Mouse (Mus musculus) adipocyte (in vitro differentiated cells): ENCODE results near the gene Cd27.
A peak's percentile ranks its signal among the peaks of the same experiment; 100 is the strongest.
"Not testable (repeated sequence)": the region's sequence is repeated elsewhere in the genome, so short reads cannot be mapped to it uniquely, and the experiment has no call there.

Experiments
- DNase-seq: peaks from one replicate; pipeline ENCODE4 v3.0.0-alpha.2; 2016; ENCODE audit warnings: low spot score

Cd27 gene

GRCm38 (mm10) chr6:125236782-125237181 is at the start of gene Cd27:
TSS of gene Cd27 (minus strand) at chr6:125237010.
- no peak for DNase-seq

GRCm38 (mm10) chr6:125285890-125286289 is 49.1 kb upstream of the Cd27 start, which contains the start of gene Tuba3a:
TSS of gene Tuba3a (minus strand) at chr6:125286042.
- DNase-seq: no peak

- no peak for DNase-seq
These were observed 47.9 kb upstream of the Cd27 start for GRCm38 (mm10) chr6:125284751-125285150.

GRCm38 (mm10) chr6:125284250-125284649 is 47.4 kb upstream of the Cd27 start:
- no peak for DNase-seq

GRCm38 (mm10) chr6:125282721-125283120 is 45.9 kb upstream of the Cd27 start:
- DNase-seq: not testable (repeated sequence)

GRCm38 (mm10) chr6:125279729-125280128 is 42.9 kb upstream of the Cd27 start:
- DNase-seq: no peak

- peak; percentile 76 for DNase-seq
These were observed 38.2 kb upstream of the Cd27 start for GRCm38 (mm10) chr6:125274841-125275563.

GRCm38 (mm10) chr6:125272228-125272785 is 35.5 kb upstream of the Cd27 start:
- DNase-seq: peak; percentile 24

GRCm38 (mm10) chr6:125271455-125272227 is 34.8 kb upstream of the Cd27 start:
- peak; percentile 100 for DNase-seq

- DNase-seq: no peak
These were observed 32.0 kb upstream of the Cd27 start for GRCm38 (mm10) chr6:125268799-125269198.

- no peak for DNase-seq
These were observed 30.7 kb upstream of the Cd27 start for GRCm38 (mm10) chr6:125267469-125267868.

- DNase-seq: not testable (repeated sequence)
These were observed 29.8 kb upstream of the Cd27 start for GRCm38 (mm10) chr6:125266600-125266999.

GRCm38 (mm10) chr6:125266091-125266490 is 29.3 kb upstream of the Cd27 start:
- no peak for DNase-seq

- no peak for DNase-seq
These were observed 28.4 kb upstream of the Cd27 start for GRCm38 (mm10) chr6:125265239-125265638.

- DNase-seq: no peak
These were observed 27.4 kb upstream of the Cd27 start for GRCm38 (mm10) chr6:125264219-125264618.

GRCm38 (mm10) chr6:125260006-125260555 is 23.3 kb upstream of the Cd27 start:
- no peak for DNase-seq

GRCm38 (mm10) chr6:125256222-125256966 is 19.6 kb upstream of the Cd27 start:
- DNase-seq: no peak

GRCm38 (mm10) chr6:125255516-125256044 is 18.8 kb upstream of the Cd27 start:
- DNase-seq: no peak

- no peak for DNase-seq
These were observed 17.3 kb upstream of the Cd27 start for GRCm38 (mm10) chr6:125253863-125254715.

- DNase-seq: no peak
These were observed 15.9 kb upstream of the Cd27 start for GRCm38 (mm10) chr6:125252711-125253110.

- DNase-seq: no peak
These were observed 15.5 kb upstream of the Cd27 start for GRCm38 (mm10) chr6:125252285-125252684.
